Comparison of ENCODE assay signal across 11 mouse cellular contexts in the genomic region with DNA sequence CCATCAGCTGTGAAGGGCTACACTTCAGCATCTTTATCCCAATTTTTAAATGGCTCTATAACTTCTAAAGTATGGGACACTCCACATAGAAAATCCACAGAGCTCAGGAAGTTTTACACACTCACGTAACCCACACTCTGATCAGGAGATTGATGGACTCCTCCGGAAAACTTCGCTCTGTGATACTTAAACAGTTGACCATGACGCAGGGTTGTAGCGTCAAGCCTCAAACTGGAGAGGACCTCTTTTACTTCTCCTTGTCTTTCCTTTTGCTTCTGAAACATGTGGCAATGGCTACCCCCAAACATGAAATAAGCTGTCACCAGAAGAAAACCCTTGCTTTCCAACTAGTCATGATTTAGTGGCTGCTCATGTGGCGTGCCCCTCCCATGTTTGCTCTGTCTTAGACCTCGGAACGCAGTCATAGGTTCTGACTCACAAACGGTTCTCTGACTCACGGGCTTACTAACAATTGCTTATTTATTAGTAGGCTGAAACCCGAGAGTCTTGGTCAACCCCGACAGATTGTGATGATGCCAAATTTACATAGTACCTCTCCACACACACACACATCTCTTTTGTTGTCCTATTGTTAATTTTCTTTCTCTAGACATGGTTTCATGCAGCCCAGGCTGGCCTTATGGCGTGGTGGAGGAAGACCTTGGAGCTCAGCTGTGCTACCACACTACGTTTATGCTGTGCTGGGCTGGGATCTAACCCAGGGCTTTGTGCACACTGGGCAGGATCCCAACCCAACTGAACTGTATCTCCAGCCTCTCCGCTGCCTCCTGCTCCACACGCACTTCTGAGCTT. TPM values are rescaled to one million over a fixed set of nuclear protein-coding genes. Genes with fewer than 3 reads are reported as not detected.
DNase-seq lines count a peak whose midpoint lies in the region; ATAC-seq lines count a peak whose summit lies in the region.
"Had no signal": no experiment of that assay in that cellular context is flagged by ENCODE, and none has a peak within 500 bp of the region (broad histone marks: within the 10 kb centered on the region; RNA-seq: fewer than 3 reads in every experiment).

No protein-coding gene starts in this region.

- no peak overlapping the region for H3K9ac ChIP-seq in midbrain, embryonic 11.5 days (ENCODE audit: low read length)
- H3K9ac ChIP-seq in midbrain, embryonic 13.5 days (replicated peaks) = no peak overlapping the region
- H3K9ac ChIP-seq in stomach, embryonic 15.5 days = no peak overlapping the region
- no peak overlapping the region for H3K9ac ChIP-seq in liver, embryonic 12.5 days
- H3K9ac ChIP-seq: liver, embryonic 14.5 days had no signal

- no peak overlapping the region for H3K27ac ChIP-seq in midbrain, embryonic 11.5 days (ENCODE audit: low read depth, low read length)
- no peak overlapping the region for H3K27ac ChIP-seq in midbrain, embryonic 13.5 days
- H3K27ac ChIP-seq in stomach, embryonic 15.5 days = peak overlapping the region; percentile 58
- no peak overlapping the region for H3K27ac ChIP-seq in liver, embryonic 12.5 days
- H3K27ac ChIP-seq: liver, embryonic 14.5 days had no signal

- 0 out of 2 replicates have a peak, but pooled peaks cover under 1% of the 10 kb centered on the region for H3K36me3 ChIP-seq in midbrain, embryonic 11.5 days (ENCODE audit: control insufficient read depth, insufficient read depth, low read length)
- peaks cover 42% of the 10 kb centered on the region for H3K36me3 ChIP-seq in midbrain, embryonic 13.5 days
- peaks cover 6% of the 10 kb centered on the region; the same call in 1 of the 2 replicates for H3K36me3 ChIP-seq in stomach, embryonic 15.5 days
- H3K36me3 ChIP-seq in liver, embryonic 12.5 days = no peaks in the 10 kb centered on the region; the same call in 1 of the 2 replicates

- H3K9me3 ChIP-seq in midbrain, embryonic 11.5 days (ENCODE audit: control insufficient read depth, low read length) = no peaks in the 10 kb centered on the region
- no peaks in the 10 kb centered on the region for H3K9me3 ChIP-seq in midbrain, embryonic 13.5 days
- H3K9me3 ChIP-seq in stomach, embryonic 15.5 days = no peaks in the 10 kb centered on the region
- H3K9me3 ChIP-seq in liver, embryonic 12.5 days (replicated peaks) = no peaks in the 10 kb centered on the region

- no peak overlapping the region for H3K4me2 ChIP-seq in midbrain, embryonic 11.5 days
- H3K4me2 ChIP-seq in midbrain, embryonic 13.5 days (replicated peaks) = no peak overlapping the region
- no peak overlapping the region for H3K4me2 ChIP-seq in stomach, embryonic 15.5 days
- no peak overlapping the region for H3K4me2 ChIP-seq in liver, embryonic 12.5 days

- no peak for ATAC-seq in midbrain, embryonic 11.5 days (ENCODE audit: low FRiP score)
- ATAC-seq in midbrain, embryonic 13.5 days = no peak
- peak; percentile 70 for ATAC-seq in stomach, embryonic 15.5 days (ENCODE audit: insufficient read depth, low FRiP score, low read depth)
- ATAC-seq in liver, embryonic 12.5 days = no peak
- ATAC-seq: midbrain, embryonic 16.5 days had no signal

- 95% methylated on average over 16 of the region's 16 CpGs for WGBS in midbrain, embryonic 11.5 days
- 92% methylated on average over 16 of the region's 16 CpGs for WGBS in midbrain, embryonic 13.5 days
- 73% methylated on average over 16 of the region's 16 CpGs for WGBS in stomach, embryonic 15.5 days
- whole genome bisulfite sequencing in liver, embryonic 12.5 days (ENCODE audit: insufficient replicate concordance) = 76% methylated on average over 16 of the region's 16 CpGs

- H3K4me1 ChIP-seq in midbrain, embryonic 11.5 days (ENCODE audit: control insufficient read depth, insufficient read depth, low read length) = no peaks in the 10 kb centered on the region; the same call in 1 of the 2 replicates
- peaks cover 51% of the 10 kb centered on the region for H3K4me1 ChIP-seq in midbrain, embryonic 13.5 days (replicated peaks)
- H3K4me1 ChIP-seq in stomach, embryonic 15.5 days = peaks cover 9% of the 10 kb centered on the region
- H3K4me1 ChIP-seq in liver, embryonic 12.5 days = peaks cover 26% of the 10 kb centered on the region

- no peaks in the 10 kb centered on the region for H3K27me3 ChIP-seq in midbrain, embryonic 11.5 days (ENCODE audit: control insufficient read depth, insufficient read depth, low read length)
- no peaks in the 10 kb centered on the region for H3K27me3 ChIP-seq in midbrain, embryonic 13.5 days
- no peaks in the 10 kb centered on the region for H3K27me3 ChIP-seq in stomach, embryonic 15.5 days (replicated peaks)
- no peaks in the 10 kb centered on the region for H3K27me3 ChIP-seq in liver, embryonic 12.5 days (replicated peaks)

- H3K4me3 ChIP-seq in midbrain, embryonic 11.5 days (ENCODE audit: low read depth, low read length) = no peak overlapping the region
- H3K4me3 ChIP-seq in midbrain, embryonic 13.5 days (replicated peaks) = no peak overlapping the region
- H3K4me3 ChIP-seq in stomach, embryonic 15.5 days (replicated peaks) = no peak overlapping the region
- no peak overlapping the region for H3K4me3 ChIP-seq in liver, embryonic 12.5 days

- peak; percentile 81 for DNase-seq in midbrain, embryonic 11.5 days (ENCODE audit: low spot score, missing footprints)
- peak; percentile 77 for DNase-seq in adrenal gland, adult 8-10 months
- peak; percentile 74 to 77 for DNase-seq in cerebellum, postnatal 25 days
- no peak for DNase-seq in B cell, adult 2 months
- no peak for DNase-seq in frontal cortex, postnatal 10 days (ENCODE audit: low spot score in 2 of 2)
- DNase-seq: heart, postnatal 4 days had no signal

RNA-seq across cellular contexts. Expression of a gene that starts 11.5 kb away (rescaled TPM):
- polyA plus RNA-seq in midbrain, embryonic 11.5 days (2014; fragmentation: Nextera tagmentation; extraction: Ambion mirVana) = 44.7 and 47.5 TPM in 2 replicates
- polyA plus RNA-seq in midbrain, embryonic 13.5 days (2015; fragmentation: Nextera tagmentation; extraction: Ambion mirVana) = 52.9 and 58.2 TPM in 2 replicates
- 100 to 1,000 TPM; 103 to 173 (median 127) TPM for total RNA-seq in adrenal gland, adult 8-10 months (2022)
- 61.2 and 62.3 TPM in 2 replicates for polyA plus RNA-seq in stomach, embryonic 15.5 days (2015; fragmentation: Nextera tagmentation; extraction: Ambion mirVana)
- polyA plus RNA-seq in liver, embryonic 12.5 days (2016; fragmentation: Nextera tagmentation; extraction: Ambion mirVana) = 8.4 and 9.8 TPM in 2 replicates

Comparison
In these comparisons a context has a peak if more than half of its experiments do, and no peak if none do; other contexts are left out.
1. DNase-seq: peak in midbrain, embryonic 11.5 days (single experiment), adrenal gland, adult 8-10 months (single experiment) and cerebellum, postnatal 25 days (2 of 2); none in B cell, adult 2 months (0 of 2) and frontal cortex, postnatal 10 days (0 of 2).